Mouse (Mus musculus) embryo, embryonic 11 days (tissue): ENCODE results near the gene Uqcr11.

Experiments used
- DNase-seq: peaks from one replicate; pipeline ENCODE4 v3.0.0-alpha.2; 2015

The Uqcr11 gene

DNA sequence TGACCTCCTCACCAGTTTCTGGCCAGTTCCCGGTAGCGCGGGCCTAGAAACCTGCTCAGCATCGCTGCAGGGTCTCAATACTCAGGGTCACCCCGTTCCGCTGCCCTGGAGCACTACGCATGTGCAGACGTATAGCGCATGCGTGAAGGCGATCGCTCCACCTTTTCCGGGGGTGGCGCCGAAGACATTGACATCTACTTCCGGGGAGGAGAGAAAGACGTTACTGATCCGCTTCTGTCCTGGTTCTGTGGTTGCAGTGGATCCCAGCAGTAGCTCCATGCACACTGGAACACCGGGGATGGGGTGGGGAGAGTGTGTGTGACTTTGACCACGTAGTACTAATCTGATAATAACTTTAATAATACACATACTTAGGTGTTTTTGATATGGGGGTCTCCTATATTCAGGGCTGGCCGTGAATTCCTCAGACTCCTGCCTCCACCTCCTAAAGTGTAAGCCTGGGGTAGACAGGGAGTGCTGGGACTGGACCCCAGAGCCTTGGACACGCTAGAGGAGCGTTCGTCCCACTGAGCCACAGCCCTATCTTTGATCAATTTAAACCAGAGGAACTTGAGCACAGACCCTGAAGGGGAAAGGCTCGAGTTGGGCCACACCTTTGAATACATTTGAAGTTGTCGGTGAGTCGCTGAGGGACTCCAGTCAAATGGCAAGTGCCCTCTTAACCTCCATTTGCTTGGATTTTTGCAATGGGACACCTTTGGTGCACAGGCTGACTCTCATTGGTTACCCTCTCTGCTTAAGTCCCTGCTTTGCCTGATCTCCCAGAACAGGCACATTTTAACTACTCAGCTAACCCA is at the start of gene Uqcr11:
Gene Uqcr11 (minus strand): TSS at position 147 of the 818 bp plus-strand sequence.
- DNase-seq: peak; percentile 94

DNA sequence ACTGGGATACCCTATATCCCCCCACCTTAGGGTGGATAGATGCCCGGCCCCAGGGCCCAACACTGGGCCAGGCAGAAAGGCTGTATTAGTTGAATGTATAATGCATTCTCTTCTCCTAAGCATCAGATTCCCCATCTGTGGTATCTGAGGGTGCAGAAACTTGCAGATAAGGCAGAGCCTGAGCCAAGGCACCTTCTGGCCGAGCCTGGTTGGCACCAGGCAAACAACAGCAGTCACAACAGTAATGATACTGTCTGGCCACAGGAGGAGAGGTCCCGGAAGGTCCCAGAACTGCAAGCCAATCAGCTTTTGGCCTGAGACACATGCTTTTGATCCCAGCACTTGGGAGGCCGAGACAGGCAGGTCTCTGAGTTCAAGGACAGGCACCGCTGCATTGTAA is 49.1 kb upstream of the Uqcr11 start:
- no peak for DNase-seq

DNA sequence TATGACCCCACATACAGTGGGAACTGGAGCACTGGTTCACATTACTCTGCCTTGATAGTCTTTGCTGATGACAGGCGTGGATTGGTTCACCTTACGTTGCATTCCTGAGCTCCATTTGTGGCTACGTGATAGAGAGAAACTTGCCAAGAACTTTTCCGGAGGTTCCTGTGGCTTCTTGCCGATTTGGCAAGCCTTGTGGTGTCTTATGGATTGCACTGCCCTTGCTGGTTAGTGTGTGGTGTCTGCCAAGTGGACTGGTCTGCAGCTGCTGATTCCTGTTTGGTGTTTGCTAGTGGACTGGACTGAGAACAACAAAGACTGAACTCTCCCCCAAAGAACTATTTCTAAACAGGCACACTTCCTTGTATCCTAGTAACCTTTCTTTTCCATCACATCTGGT is 48.2 kb upstream of the Uqcr11 start:
- no peak for DNase-seq

DNA sequence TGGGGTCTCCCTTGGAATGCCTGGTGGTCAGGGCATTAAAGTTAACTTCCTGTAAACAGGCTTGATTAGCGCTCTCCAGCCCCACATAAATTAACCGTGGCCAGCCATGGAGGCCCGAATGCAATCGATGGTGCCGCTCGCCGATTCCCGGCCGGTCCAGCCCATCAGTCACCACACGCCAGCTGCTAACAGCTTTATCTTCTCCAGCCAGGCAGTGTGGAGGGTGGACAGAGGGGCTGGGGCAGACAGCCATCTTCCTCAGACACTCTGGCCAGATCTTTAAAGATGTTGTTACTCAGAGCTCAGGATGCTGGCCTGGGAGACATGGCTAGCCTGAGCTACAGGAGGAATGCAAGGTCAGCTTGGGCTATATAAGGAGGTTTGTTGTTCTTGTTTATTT is 47.0 kb upstream of the Uqcr11 start:
- DNase-seq: no peak

DNA sequence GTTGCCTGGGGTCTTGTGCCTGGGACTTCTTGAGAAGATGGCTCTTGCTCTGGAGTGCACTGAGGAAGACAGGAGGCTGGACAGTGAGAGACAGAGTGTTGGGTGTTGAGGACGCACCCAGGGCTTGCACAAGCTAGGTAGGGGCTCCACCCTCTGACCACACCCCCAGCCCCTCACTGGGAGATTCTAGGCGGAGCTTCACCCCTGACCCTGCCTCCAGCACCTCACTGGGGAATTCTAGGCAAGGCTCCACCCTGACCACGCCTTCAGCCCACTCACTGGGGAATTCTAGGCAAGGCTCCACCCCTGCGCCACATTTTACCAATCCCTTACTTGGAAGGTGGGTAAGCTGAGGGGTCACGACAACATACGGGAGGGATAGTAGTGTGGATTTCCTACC is 44.0 kb upstream of the Uqcr11 start:
- DNase-seq: peak; percentile 29

DNA sequence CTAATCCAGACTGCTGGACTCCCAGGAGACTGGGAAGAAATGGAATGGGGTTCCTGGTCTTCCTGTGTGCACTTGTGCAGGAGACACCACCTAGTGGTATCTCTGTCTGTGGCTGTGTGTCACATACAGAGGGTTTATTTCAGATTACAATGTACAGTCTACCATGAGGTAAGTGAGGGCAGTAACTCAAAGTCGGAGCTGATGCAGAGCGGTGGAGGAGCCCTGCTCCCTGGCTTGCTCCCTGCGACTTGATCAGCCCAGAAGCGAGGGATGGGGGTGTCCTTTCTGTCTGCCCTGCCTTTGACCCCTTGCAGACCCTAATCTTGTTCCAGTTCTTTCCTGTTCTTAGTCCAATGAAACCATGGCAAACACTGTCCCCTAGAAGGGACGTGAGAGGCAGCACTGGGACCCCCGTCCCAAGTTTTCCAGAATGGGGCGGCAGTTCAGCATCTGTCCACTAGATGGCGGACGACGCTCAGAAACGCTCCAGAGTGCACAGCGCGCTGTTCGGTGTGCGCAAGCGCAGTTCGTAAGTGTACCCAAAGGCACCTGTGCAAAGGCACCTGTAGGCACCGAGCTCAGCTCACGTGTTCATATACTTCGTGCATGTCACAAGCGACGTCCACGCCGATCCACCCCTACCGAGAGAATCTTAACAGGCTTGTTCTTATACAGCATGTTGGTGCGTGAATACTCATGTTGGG is 39.4 kb upstream of the Uqcr11 start:
- peak; percentile 89 for DNase-seq

DNA sequence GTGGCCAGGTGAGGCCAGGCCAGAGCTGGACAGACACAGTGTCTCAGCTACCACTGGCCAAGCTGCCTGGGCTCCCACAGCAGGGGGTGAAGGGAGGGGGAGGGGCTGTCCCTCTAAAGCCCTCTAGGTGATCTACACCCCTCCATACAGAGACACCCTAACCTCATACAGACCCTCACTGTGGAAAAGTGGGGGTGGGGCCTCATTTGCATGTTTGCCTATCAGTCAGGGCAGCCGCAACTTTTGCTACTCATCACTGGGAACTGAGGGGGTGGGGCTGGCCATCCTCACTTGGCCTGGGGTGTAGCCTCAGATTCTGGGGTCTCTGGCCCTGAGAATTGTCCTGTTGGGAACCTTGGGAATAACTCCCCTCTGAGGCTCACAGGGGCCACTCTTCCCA is 38.4 kb upstream of the Uqcr11 start:
- no peak for DNase-seq

DNA sequence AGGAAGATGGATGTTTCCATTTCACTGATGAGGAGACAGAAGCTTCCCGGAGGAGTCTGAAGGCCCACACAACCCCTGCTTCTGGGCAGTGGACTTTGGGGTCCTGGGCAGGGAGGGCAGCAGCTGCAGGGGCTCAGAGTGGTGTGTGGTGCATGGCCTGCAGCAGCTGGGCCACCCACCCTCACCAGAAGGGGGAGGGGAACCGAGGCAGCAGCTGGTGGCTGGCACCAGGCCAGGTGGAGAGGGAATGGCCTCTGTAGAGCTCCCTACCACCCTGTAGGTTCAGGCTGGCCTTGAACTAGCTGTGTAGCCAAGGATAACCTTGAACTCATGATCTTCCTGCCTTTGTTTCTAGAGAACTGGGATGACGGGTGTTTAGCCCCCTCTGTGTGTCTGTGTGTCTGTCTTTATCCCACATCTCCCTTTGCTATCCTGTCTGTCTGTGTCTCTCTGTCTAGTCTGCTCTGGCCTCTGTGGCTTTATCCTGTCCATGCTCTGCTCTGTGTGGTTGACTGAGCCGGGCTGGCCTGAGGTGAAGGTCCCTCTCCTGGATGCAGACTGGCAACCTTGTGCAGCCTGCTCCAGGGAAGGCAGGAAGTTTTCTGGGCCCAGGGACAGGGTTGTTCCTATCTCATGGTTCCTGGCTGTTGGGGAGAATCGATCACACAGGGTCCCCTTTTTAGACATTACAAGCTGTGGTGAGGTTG is 37.9 kb upstream of the Uqcr11 start:
- no peak for DNase-seq

DNA sequence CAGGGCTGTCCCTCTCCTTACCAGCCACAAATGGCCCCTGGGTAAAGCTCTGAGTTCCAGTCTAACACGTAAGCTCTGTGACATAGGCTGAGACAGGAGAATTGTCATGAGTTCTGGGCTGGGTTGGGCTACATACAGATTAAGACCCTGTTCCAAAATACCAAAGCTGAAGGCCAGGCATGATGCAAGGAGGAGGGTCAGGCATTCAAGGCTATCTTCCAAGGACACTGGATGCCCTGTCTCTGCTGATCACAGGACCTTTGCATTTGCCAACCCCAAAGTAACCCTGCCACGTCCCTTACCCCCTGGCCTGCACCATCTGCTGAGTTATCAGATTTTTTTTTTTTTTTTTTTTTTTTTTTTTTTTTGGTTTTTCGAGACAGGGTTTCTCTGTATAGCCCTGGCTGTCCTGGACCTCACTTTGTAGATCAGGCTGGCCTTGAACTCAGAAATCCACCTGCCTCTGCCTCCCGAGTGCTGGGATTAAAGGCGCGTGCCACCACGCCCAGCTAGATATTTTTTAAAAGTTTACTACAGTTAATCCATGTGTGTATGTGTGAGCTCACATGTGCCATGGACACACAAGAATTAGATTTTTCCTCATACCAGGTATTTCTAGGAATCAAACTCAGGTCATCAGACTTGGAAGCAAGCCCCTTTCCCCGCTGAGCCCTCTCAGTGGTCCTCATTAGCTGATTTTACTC is 37.1 kb upstream of the Uqcr11 start:
- DNase-seq: no peak

DNA sequence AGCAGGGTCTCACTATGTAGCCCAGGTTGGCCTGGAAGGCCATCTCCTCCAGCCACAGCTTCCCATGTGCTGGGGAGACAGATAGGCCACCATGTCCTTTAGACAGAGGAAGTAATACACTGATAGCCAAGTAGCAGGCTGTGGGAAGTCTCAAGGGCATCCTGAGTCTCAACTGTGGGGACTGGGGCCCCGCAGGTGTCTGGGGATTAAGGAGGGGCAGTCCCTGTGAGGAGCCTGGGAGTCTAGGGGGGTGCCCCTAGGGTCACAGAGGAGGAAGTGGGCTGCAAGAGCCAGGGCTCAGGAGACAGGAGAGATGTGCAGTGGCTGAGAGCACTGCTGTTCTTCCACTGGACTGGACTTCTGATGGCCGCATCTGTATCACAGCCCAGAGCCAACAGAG is 36.4 kb upstream of the Uqcr11 start:
- DNase-seq: no peak

DNA sequence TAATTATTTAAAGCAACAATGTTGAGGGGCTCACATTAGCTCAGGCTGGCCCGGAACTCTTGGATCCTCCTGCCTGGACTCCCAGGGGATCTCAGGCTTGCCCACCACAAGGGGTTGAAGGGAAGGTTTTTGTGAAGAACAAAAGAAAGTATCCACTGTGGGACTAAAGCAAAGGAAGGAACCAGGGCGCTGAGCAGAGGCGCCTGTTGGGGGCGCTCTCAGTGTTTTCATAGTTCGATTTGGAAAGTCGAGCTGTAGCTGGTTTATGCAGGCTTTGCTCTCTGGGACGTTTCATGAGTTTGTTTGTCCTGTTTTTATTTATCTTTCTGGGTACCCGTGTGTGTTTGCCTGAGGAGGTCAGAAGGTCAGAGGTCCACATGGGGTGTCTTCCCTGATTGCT is 35.0 kb upstream of the Uqcr11 start:
- DNase-seq: no peak

DNA sequence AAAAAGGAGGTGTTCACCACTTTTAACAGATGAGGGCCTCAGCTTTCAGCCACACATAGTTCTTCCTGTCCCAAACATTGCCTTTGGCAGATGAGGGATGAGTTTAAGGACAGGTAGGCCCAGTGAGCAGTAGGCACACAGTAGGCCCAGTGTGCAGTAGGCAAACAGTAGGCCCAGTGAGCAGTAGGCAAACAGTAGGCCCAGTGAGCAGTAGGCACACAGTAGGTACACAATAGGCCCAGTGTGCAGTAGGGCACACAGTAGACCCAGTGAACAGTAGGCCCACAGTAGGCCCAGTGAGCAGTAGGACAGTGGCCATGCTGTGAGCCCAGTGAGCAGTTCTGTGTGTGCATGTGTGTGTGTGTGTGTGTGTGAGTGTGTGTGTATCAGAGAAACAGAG is 33.4 kb upstream of the Uqcr11 start:
- no peak for DNase-seq

DNA sequence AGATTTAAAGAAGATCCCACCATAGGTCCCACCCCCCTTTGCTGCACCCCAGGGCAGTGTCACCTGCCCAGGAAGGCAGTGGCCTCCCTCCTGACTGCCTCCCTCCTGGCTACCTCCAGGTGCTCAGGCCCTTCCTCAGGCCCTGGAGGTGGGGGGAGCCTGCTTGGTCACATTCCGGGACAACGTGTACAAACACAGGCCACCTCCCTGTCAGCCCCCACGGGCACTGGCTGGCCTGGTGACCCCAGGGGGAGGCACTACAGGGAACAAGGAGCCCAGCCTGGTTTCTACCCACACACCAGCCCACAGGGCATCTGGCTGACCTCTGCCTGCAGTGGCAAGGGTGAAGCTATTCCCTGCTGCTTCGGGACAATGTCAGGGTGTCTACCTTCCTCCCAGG is 31.3 kb upstream of the Uqcr11 start:
- no peak for DNase-seq

DNA sequence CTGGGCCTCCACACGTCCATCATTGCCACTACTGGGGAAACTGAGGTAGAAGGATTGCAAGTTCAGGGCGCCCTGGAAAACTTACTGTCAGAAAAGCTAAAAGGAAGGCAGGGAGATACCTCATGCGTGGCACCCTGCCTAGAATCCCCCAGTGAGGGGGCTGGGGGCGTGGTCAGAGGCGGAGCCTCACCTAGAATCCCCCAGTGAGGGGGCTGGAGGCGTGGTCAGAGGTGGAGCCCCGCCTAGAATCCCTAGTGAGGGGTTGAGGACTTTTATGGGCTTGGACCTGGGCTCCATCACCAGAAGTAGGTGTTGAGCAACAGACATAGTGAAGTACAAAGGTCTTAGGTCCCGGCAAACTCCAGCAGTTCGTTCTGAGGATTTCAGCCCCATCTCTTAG is 29.6 kb upstream of the Uqcr11 start:
- DNase-seq: peak; percentile 27

DNA sequence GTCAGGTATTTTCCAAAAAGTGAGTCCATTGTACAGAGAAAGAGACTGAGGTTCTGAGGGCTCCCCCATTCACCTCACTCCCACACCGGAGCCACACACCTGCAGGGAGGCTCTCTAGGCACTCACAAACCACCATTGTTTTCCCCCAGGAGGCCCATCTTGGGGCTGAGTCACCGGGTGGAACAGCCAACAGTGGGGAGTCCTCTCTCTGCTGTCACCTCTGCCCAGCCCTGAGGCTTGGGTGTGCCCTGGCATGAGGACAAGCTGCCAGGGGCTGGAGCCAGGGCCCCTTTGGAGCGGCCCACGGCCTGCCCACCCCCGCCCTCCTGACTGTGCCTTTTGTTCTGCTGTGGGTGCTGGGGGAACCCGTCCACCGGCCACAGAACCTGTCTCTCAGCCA is 29.1 kb upstream of the Uqcr11 start:
- no peak for DNase-seq

DNA sequence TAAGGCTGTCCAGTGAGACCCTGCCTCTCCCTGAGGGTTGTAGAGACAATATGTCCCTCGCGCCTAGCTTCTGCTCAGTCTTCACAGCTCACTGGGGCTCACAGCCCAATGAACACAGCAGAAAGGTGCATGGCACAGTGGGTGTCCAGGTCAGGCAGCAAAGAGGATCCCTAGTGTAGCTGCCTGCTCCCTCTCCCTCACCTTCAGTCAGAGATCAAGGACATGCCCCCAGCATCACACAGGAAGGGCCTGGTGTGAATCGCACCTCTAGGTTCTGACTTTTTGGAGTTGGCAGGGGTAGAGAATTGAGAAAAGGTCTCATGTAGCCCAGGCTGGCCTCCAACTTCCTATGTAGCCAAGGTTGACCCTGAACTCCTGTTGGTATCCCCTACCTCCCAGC is 28.2 kb upstream of the Uqcr11 start:
- no peak for DNase-seq

DNA sequence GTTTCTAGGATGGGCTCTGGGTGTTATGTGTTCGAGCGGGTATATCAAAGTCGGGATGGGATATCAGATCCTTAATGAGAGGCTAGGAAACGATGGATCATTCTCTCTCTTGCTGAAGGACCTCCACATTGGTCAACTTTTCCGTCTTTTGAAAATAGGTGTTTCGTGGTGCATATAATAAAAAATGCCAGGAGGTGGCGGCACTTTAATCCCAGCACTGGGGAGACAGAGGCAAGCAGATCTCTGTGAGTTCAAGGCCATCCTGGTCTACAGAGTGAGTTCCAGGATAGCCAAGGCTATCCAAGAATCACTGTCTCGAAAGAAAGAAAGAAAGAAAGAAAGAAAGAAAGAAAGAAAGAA is 27.6 kb upstream of the Uqcr11 start:
- no peak for DNase-seq

DNA sequence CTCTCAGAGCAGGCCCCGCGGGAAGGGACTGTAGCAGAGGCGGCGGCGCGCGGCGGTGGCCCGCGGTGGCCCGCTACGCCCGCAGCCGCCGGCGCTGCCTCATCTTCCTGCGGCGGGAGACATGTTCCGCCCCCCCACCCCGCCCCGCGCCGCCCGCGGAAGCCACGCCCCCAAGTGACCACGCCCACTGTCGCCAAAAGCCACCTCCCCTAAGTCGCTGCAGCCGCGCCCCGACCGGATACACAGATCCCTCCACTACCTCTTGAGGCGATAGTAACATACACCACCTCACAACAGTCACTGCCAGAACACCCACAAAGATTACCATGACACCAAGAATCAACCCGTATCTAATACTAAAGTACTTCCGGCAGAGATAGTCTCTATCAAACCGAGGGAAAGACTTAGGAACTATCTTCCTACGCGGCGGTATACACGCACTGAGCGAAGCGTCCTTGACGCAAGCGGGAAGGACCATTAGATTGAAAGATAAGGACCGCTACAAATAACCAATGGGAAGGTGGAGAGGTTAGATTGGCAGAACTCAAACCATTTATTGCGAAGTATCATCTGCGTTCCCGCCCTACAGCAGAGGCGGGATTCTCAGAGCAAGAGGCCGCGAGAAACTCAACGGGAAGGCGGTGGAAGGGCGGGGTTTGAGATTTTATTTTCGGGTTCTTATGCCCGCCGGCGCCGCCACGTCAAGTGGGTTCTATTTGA is 27.0 kb upstream of the Uqcr11 start, which contains the start of gene Tcf3:
Gene Tcf3 (minus strand): TSS at position 135 of the 720 bp plus-strand sequence.
- peak; percentile 99 for DNase-seq

DNA sequence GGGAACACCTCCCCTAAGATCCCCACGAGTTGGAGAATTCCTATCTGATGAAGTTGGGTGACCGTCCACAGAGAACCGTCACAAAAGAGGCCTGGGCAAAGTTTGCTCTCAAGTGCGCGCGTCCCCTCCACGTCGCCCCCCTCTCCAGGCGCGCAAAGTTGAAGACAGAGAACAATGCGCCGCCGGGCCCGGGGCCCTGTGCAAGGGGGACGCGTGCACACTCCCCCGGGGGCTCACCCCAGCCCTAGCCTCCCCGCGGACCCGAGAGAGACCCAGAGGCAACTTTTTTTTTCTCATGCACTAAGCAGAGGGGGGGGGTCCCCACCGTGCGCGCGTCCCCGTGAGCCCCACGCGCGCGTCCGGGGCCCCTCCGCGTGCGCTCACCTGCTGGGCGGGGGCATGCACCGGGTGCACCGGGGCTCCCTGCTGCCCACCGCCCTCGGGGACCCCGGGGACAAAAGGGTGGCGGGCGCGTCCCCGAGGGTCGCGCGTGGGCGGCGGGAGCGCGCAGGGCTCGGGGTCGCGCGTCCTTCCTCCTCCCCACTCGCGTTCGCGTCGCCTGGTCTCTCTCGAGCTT is 26.4 kb upstream of the Uqcr11 start:
- peak; percentile 81 for DNase-seq

DNA sequence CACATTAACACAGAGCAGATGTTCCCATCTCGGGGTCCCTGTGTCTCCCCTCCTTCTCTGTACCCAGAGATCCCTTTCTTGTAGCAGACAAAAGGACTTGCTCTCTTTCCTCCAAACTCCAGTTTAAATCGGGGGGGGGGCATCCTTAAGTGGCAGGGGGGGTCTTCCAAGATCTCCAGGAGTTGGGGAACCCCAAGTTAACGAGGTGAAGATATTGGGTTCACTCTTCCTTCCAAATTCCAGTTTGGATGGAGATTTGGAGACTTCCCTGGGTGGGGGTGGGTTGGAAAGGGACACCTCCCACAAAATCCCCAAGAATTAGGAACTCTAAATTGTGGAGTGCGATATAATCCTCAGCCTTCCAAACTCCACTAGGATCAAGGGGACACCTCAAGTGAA is 25.8 kb upstream of the Uqcr11 start:
- no peak for DNase-seq

DNA sequence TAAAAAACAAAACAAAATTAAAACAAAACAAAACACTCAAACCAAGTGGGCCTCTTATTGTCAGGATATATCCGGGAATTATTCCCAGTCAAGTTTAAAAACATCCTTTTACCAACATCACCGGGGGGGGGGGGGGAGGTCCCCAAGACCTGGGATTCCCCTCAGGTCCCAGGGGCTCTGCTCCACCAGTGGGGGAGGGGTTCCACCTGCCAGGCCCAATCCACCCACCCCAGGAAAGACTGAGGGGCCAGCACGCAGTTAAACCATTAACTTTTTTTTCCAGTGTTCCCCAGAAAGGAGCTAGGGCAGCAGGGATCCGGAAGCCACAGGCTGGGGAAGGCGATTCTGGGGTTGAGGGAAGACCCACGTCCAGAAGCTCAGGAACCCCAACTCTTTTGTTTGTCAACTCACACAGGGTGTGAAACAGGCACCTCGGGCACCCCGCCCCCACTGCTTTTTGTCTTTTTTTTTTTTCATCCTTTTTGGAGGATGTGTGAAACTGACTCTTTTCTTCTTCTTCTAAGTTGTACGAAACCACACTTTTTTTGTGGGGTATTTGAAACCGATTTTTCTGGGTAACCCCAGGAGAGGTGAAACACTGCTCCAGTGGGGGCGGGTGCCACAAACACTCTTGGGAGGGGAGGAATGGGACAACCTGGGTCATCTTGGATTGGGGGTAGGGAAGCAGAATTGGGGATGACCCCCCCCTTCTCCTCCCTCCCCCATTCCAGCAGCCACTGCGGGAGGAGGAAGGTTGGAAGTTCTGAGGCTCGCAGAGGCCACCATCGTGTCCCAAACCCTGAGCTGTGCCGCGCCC is 25.1 kb upstream of the Uqcr11 start:
- peak; percentile 22 for DNase-seq
